Mouse (Mus musculus) forebrain, embryonic 11.5 days (tissue): Measurements from ENCODE around the gene Srd5a1. TPM values are rescaled to one million over a fixed set of nuclear protein-coding genes. Genes with fewer than 3 reads are reported as not detected.

ENCODE experiments used
- ATAC-seq: fragments of 200-750 bp; cut with Nextera tagmentation; replicated peaks from 2 replicates; pipeline ENCODE4 v1.8.0; 2017; ENCODE audit warnings: moderate TSS enrichment; ENCODE audit not compliant: low FRiP score
- DNase-seq: peaks from one replicate; pipeline ENCODE4 v3.0.0-alpha.2; 2017; ENCODE audit warnings: low spot score
- H3K27ac ChIP-seq: fragments of 300-500 bp; sonication (generic); 2 replicates; pipeline ENCODE4 v1.5.1; 2014; ENCODE audit warnings: low read depth, low read length
- H3K27me3 ChIP-seq: fragments of 300-500 bp; sonication (generic); 2 replicates; pipeline ENCODE4 v1.6.1; 2014; ENCODE audit warnings: mild to moderate bottlenecking, low read length, mixed read lengths; ENCODE audit not compliant: control insufficient read depth, insufficient read depth
- H3K36me3 ChIP-seq: fragments of 300-500 bp; sonication (generic); 2 replicates; pipeline ENCODE4 v1.6.1; 2014; ENCODE audit warnings: mild to moderate bottlenecking, low read length, moderate library complexity, mixed read lengths; ENCODE audit not compliant: control insufficient read depth, insufficient read depth
- H3K4me1 ChIP-seq: fragments of 300-500 bp; sonication (generic); replicated peaks from 2 replicates; pipeline ENCODE4 v1.6.1; 2014; ENCODE audit warnings: low read length, mixed read lengths; ENCODE audit not compliant: control insufficient read depth, insufficient read depth
- H3K4me2 ChIP-seq: fragments of 300-500 bp; sonication (generic); 2 replicates; pipeline ENCODE4 v1.6.1; 2014; ENCODE audit warnings: low read depth, mild to moderate bottlenecking, low read length, moderate library complexity, mixed read lengths; ENCODE audit not compliant: severe bottlenecking
- H3K4me3 ChIP-seq: fragments of 300-500 bp; sonication (generic); 2 replicates; pipeline ENCODE4 v1.5.1; 2014; ENCODE audit warnings: low read depth, low read length
- H3K9ac ChIP-seq: fragments of 300-500 bp; sonication (generic); 2 replicates; pipeline ENCODE4 v1.6.1; 2014; ENCODE audit warnings: low read length
- H3K9me3 ChIP-seq: fragments of 300-500 bp; sonication (generic); 2 replicates; pipeline ENCODE4 v1.6.1; 2016; ENCODE audit warnings: low read length, mixed read lengths; ENCODE audit not compliant: control insufficient read depth
- WGBS: fragments of 180-500 bp; shearing (Covaris S2); extraction: QIAGEN DNeasy Blood & Tissue Kit; methylation state at CpG from one replicate; pipeline ENCODE4 v1.1.7; 2014; 5-methylcytosine and 5-hydroxymethylcytosine counted together
- polyA plus RNA-seq: library from polyadenylated mRNA; unstranded; fragments of >200 nt; fragmentation: Nextera tagmentation; extraction: Ambion mirVana; gene quantifications from 2 replicates; pipeline ENCODE4 v1.2.1, GENCODE M21; 2014

Gene Srd5a1
- polyA plus RNA-seq, 1 experiment from 2014 or later: 23.7 TPM

GRCm38 (mm10) chr13:69633551-69633950 is 22.3 kb upstream of the Srd5a1 start:
- no peak overlapping the region for H3K9ac ChIP-seq
- 95% methylated on average over 9 of the region's 9 CpGs for WGBS

GRCm38 (mm10) chr13:69631659-69632058 is 20.4 kb upstream of the Srd5a1 start:
- 92% methylated on average over 4 of the region's 4 CpGs for WGBS
- Histone ChIP-seq H3K36me3 (peaks cover 30% of the 10 kb centered on the region), H3K27me3 (no peaks in the 10 kb centered on the region), H3K4me3 (no peak overlapping the region), H3K4me1 (no peaks in the 10 kb centered on the region), H3K9me3 (no peaks in the 10 kb centered on the region), H3K9ac (no peak overlapping the region), H3K4me2 (no peak overlapping the region), H3K27ac (no peak overlapping the region)
- DNase-seq (no peak), ATAC-seq (no peak)

More at GRCm38 (mm10) chr13:69633551-69633950, 22.3 kb upstream of the Srd5a1 start:
- Histone ChIP-seq H3K27ac (no peak overlapping the region), H3K36me3 (peaks cover 30% of the 10 kb centered on the region; the same call in 1 of the 2 replicates), H3K4me3 (no peak overlapping the region), H3K27me3 (no peaks in the 10 kb centered on the region), H3K4me2 (no peak overlapping the region), H3K4me1 (no peaks in the 10 kb centered on the region), H3K9me3 (no peaks in the 10 kb centered on the region)
- no peak for ATAC-seq
- no peak for DNase-seq

GRCm38 (mm10) chr13:69631111-69631510 is 19.9 kb upstream of the Srd5a1 start:
- no peak for DNase-seq
- H3K9ac ChIP-seq: no peak overlapping the region
- ATAC-seq: no peak
- H3K4me2 ChIP-seq: no peak overlapping the region
- peaks cover 30% of the 10 kb centered on the region for H3K36me3 ChIP-seq
- H3K27ac ChIP-seq: no peak overlapping the region
- no peaks in the 10 kb centered on the region for H3K9me3 ChIP-seq
- WGBS: 91% methylated on average over 3 of the region's 3 CpGs
- no peaks in the 10 kb centered on the region for H3K4me1 ChIP-seq
- no peaks in the 10 kb centered on the region for H3K27me3 ChIP-seq
- no peak overlapping the region for H3K4me3 ChIP-seq

GRCm38 (mm10) chr13:69630576-69630975 is 19.3 kb upstream of the Srd5a1 start:
- H3K4me1 ChIP-seq: no peaks in the 10 kb centered on the region
- H3K9me3 ChIP-seq: no peaks in the 10 kb centered on the region
- WGBS: 86% methylated on average over 8 of the region's 8 CpGs
- H3K4me2 ChIP-seq: no peak overlapping the region
- peaks cover 28% of the 10 kb centered on the region for H3K36me3 ChIP-seq
- no peak overlapping the region for H3K27ac ChIP-seq
- H3K4me3 ChIP-seq: no peak overlapping the region
- H3K9ac ChIP-seq: no peak overlapping the region
- H3K27me3 ChIP-seq: no peaks in the 10 kb centered on the region
- ATAC-seq (no peak), DNase-seq (peak; percentile 37)

GRCm38 (mm10) chr13:69627941-69628340 is 16.7 kb upstream of the Srd5a1 start:
- Histone ChIP-seq H3K4me2 (no peak overlapping the region), H3K9ac (no peak overlapping the region), H3K4me1 (no peaks in the 10 kb centered on the region), H3K27ac (no peak overlapping the region), H3K4me3 (no peak overlapping the region), H3K9me3 (no peaks in the 10 kb centered on the region), H3K36me3 (peaks cover 11% of the 10 kb centered on the region), H3K27me3 (no peaks in the 10 kb centered on the region)
- WGBS: 93% methylated on average over 3 of the region's 3 CpGs
- DNase-seq (peak; percentile 22), ATAC-seq (no peak)

- Histone ChIP-seq H3K4me2 (no peak overlapping the region), H3K36me3 (peaks cover 2% of the 10 kb centered on the region), H3K4me3 (no peak overlapping the region), H3K4me1 (no peaks in the 10 kb centered on the region), H3K9ac (no peak overlapping the region), H3K27ac (no peak overlapping the region), H3K9me3 (no peaks in the 10 kb centered on the region), H3K27me3 (no peaks in the 10 kb centered on the region)
- DNase-seq: no peak
- ATAC-seq: no peak
- WGBS: 94% methylated on average over 3 of the region's 3 CpGs
Observed at GRCm38 (mm10) chr13:69624510-69624909, 13.3 kb upstream of the Srd5a1 start.

- 79% methylated on average over 5 of the region's 5 CpGs for WGBS
- H3K27me3 ChIP-seq: no peaks in the 10 kb centered on the region
- no peak overlapping the region for H3K4me2 ChIP-seq
Observed at GRCm38 (mm10) chr13:69623843-69624242, 12.6 kb upstream of the Srd5a1 start.

GRCm38 (mm10) chr13:69616716-69617115 is 5.5 kb upstream of the Srd5a1 start:
- Histone ChIP-seq H3K27me3 (no peaks in the 10 kb centered on the region), H3K36me3 (peaks cover 15% of the 10 kb centered on the region)
- WGBS: 92% methylated on average over 6 of the region's 6 CpGs

More at GRCm38 (mm10) chr13:69623843-69624242, 12.6 kb upstream of the Srd5a1 start:
- ATAC-seq (no peak), DNase-seq (no peak)
- H3K27ac ChIP-seq: no peak overlapping the region
- no peak overlapping the region for H3K9ac ChIP-seq
- no peaks in the 10 kb centered on the region for H3K4me1 ChIP-seq
- no peaks in the 10 kb centered on the region for H3K9me3 ChIP-seq
- no peak overlapping the region for H3K4me3 ChIP-seq
- H3K36me3 ChIP-seq: peaks cover 3% of the 10 kb centered on the region

GRCm38 (mm10) chr13:69612175-69612544 is 918 bp upstream of the Srd5a1 start:
- no peaks in the 10 kb centered on the region for H3K27me3 ChIP-seq
- peak overlapping the region; percentile 91 for H3K4me2 ChIP-seq
- H3K36me3 ChIP-seq: peaks cover 5% of the 10 kb centered on the region; the same call in 1 of the 2 replicates
- H3K9ac ChIP-seq: peak overlapping the region; percentile 70
- DNase-seq: no peak
- no peaks in the 10 kb centered on the region for H3K9me3 ChIP-seq
- under 1% methylated on average over 24 of the region's 24 CpGs for WGBS
- H3K27ac ChIP-seq: no peak overlapping the region
- ATAC-seq: no peak
- H3K4me1 ChIP-seq: peaks cover 7% of the 10 kb centered on the region; the same call in 1 of the 2 replicates
- H3K4me3 ChIP-seq: peak overlapping the region; percentile 83

More at GRCm38 (mm10) chr13:69616716-69617115, 5.5 kb upstream of the Srd5a1 start:
- Histone ChIP-seq H3K9ac (no peak overlapping the region), H3K27ac (no peak overlapping the region), H3K4me2 (no peak overlapping the region), H3K9me3 (no peaks in the 10 kb centered on the region), H3K4me3 (no peak overlapping the region), H3K4me1 (peaks cover 4% of the 10 kb centered on the region; the same call in 1 of the 2 replicates)
- ATAC-seq (no peak), DNase-seq (no peak)
